Mouse (Mus musculus): Measurements from ENCODE around the gene Rfc2. TPM values are rescaled to one million over a fixed set of nuclear protein-coding genes. Genes with fewer than 3 reads are reported as not detected.

Gene Rfc2
- polyA plus RNA-seq, 1 experiment from 2014 or later: 224 TPM

GRCm38 (mm10) chr5:134572508-134573214 lies 8.5 kb upstream of the Rfc2 start:
- H3K4me3 ChIP-seq (ENCODE audit: low read length): peak overlapping the region; percentile 63
- H3K27ac ChIP-seq (ENCODE audit: low read length): peak overlapping the region; percentile 76
- H3K9me3 ChIP-seq (replicated peaks; ENCODE audit: control insufficient read depth, low read length): peaks cover 3% of the 10 kb centered on the region; the same call in 1 of the 2 replicates
- H3K4me1 ChIP-seq (ENCODE audit: control insufficient read depth, insufficient read depth, low read length): peaks cover 9% of the 10 kb centered on the region
- H3K4me2 ChIP-seq (ENCODE audit: low read depth, low read length): peak overlapping the region; percentile 65
- 32% methylated on average over 10 of the region's 10 CpGs for WGBS
- H3K36me3 ChIP-seq (ENCODE audit: control insufficient read depth, insufficient read depth): no peaks in the 10 kb centered on the region
- H3K27me3 ChIP-seq (ENCODE audit: control insufficient read depth, insufficient read depth, low read length): no peaks in the 10 kb centered on the region
- H3K9ac ChIP-seq (ENCODE audit: low read length): peak overlapping the region; percentile 63
- no peak for ATAC-seq (replicated peaks; ENCODE audit: extremely low read depth, insufficient read depth, low FRiP score)

GRCm38 (mm10) chr5:134575833-134576232 lies 5.3 kb upstream of the Rfc2 start:
- WGBS: 89% methylated on average over 5 of the region's 5 CpGs
- Histone ChIP-seq H3K4me1 (ENCODE audit: control insufficient read depth, insufficient read depth, low read length) (peaks cover 6% of the 10 kb centered on the region), H3K4me2 (ENCODE audit: low read depth, low read length) (no peak overlapping the region), H3K27me3 (ENCODE audit: control insufficient read depth, insufficient read depth, low read length) (no peaks in the 10 kb centered on the region), H3K9ac (ENCODE audit: low read length) (no peak overlapping the region), H3K36me3 (ENCODE audit: control insufficient read depth, insufficient read depth) (no peaks in the 10 kb centered on the region), H3K9me3 (replicated peaks; ENCODE audit: control insufficient read depth, low read length) (peaks cover 2% of the 10 kb centered on the region; the same call in 1 of the 2 replicates), H3K4me3 (ENCODE audit: low read length) (no peak overlapping the region), H3K27ac (ENCODE audit: low read length) (no peak overlapping the region)
- ATAC-seq (replicated peaks; ENCODE audit: extremely low read depth, insufficient read depth, low FRiP score): no peak

GRCm38 (mm10) chr5:134576517-134577220 lies 4.5 kb upstream of the Rfc2 start:
- H3K9me3 ChIP-seq (replicated peaks; ENCODE audit: control insufficient read depth, low read length): no peaks in the 10 kb centered on the region
- no peak overlapping the region for H3K4me2 ChIP-seq (ENCODE audit: low read depth, low read length)
- H3K9ac ChIP-seq (ENCODE audit: low read length): no peak overlapping the region
- no peaks in the 10 kb centered on the region for H3K27me3 ChIP-seq (ENCODE audit: control insufficient read depth, insufficient read depth, low read length)
- no peak for ATAC-seq (replicated peaks; ENCODE audit: extremely low read depth, insufficient read depth, low FRiP score)
- H3K4me1 ChIP-seq (ENCODE audit: control insufficient read depth, insufficient read depth, low read length): peaks cover 3% of the 10 kb centered on the region; the same call in 1 of the 2 replicates
- WGBS: 73% methylated on average over 14 of the region's 14 CpGs
- H3K4me3 ChIP-seq (ENCODE audit: low read length): no peak overlapping the region
- no peaks in the 10 kb centered on the region for H3K36me3 ChIP-seq (ENCODE audit: control insufficient read depth, insufficient read depth)
- no peak overlapping the region for H3K27ac ChIP-seq (ENCODE audit: low read length)

- no peak overlapping the region for H3K4me2 ChIP-seq (ENCODE audit: low read depth, low read length)
- peaks cover 3% of the 10 kb centered on the region; the same call in 1 of the 2 replicates for H3K4me1 ChIP-seq (ENCODE audit: control insufficient read depth, insufficient read depth, low read length)
- no peak overlapping the region for H3K9ac ChIP-seq (ENCODE audit: low read length)
- no peak overlapping the region for H3K4me3 ChIP-seq (ENCODE audit: low read length)
- H3K27me3 ChIP-seq (ENCODE audit: control insufficient read depth, insufficient read depth, low read length): no peaks in the 10 kb centered on the region
- H3K9me3 ChIP-seq (replicated peaks; ENCODE audit: control insufficient read depth, low read length): no peaks in the 10 kb centered on the region
- WGBS: 71% methylated on average over 7 of the region's 7 CpGs
- ATAC-seq (replicated peaks; ENCODE audit: extremely low read depth, insufficient read depth, low FRiP score): no peak
- H3K27ac ChIP-seq (ENCODE audit: low read length): no peak overlapping the region
- no peaks in the 10 kb centered on the region for H3K36me3 ChIP-seq (ENCODE audit: control insufficient read depth, insufficient read depth)
Measured at GRCm38 (mm10) chr5:134577534-134577933, 3.6 kb upstream of the Rfc2 start.

GRCm38 (mm10) chr5:134579135-134579534 lies 2.0 kb upstream of the Rfc2 start:
- 52% methylated on average over 3 of the region's 3 CpGs for WGBS
- Histone ChIP-seq H3K4me2 (ENCODE audit: low read depth, low read length) (no peak overlapping the region), H3K9me3 (replicated peaks; ENCODE audit: control insufficient read depth, low read length) (no peaks in the 10 kb centered on the region), H3K27me3 (ENCODE audit: control insufficient read depth, insufficient read depth, low read length) (no peaks in the 10 kb centered on the region), H3K4me1 (ENCODE audit: control insufficient read depth, insufficient read depth, low read length) (peaks cover 8% of the 10 kb centered on the region; the same call in 1 of the 2 replicates), H3K36me3 (ENCODE audit: control insufficient read depth, insufficient read depth) (no peaks in the 10 kb centered on the region), H3K4me3 (ENCODE audit: low read length) (no peak overlapping the region), H3K27ac (ENCODE audit: low read length) (no peak overlapping the region), H3K9ac (ENCODE audit: low read length) (no peak overlapping the region)
- no peak for ATAC-seq (replicated peaks; ENCODE audit: extremely low read depth, insufficient read depth, low FRiP score)

- Histone ChIP-seq H3K27me3 (ENCODE audit: control insufficient read depth, insufficient read depth, low read length) (no peaks in the 10 kb centered on the region), H3K4me1 (ENCODE audit: control insufficient read depth, insufficient read depth, low read length) (peaks cover 8% of the 10 kb centered on the region; the same call in 1 of the 2 replicates), H3K9ac (ENCODE audit: low read length) (peak overlapping the region; percentile 96), H3K36me3 (ENCODE audit: control insufficient read depth, insufficient read depth) (0 out of 2 replicates have a peak, but pooled peaks cover 3% of the 10 kb centered on the region), H3K4me3 (ENCODE audit: low read length) (peak overlapping the region; percentile 99), H3K9me3 (replicated peaks; ENCODE audit: control insufficient read depth, low read length) (no peaks in the 10 kb centered on the region), H3K4me2 (ENCODE audit: low read depth, low read length) (peak overlapping the region; percentile 94), H3K27ac (ENCODE audit: low read length) (0 out of 2 replicates have a peak overlapping the region, but pooled peaks have one; percentile 37)
- WGBS: 7% methylated on average over 30 of the region's 30 CpGs
- peak; percentile 95 for ATAC-seq (replicated peaks; ENCODE audit: extremely low read depth, insufficient read depth, low FRiP score)
Measured at GRCm38 (mm10) chr5:134582221-134582907, 1.2 kb downstream of the Rfc2 start.

- Histone ChIP-seq H3K27me3 (ENCODE audit: control insufficient read depth, insufficient read depth, low read length) (no peaks in the 10 kb centered on the region), H3K4me1 (ENCODE audit: control insufficient read depth, insufficient read depth, low read length) (peaks cover 8% of the 10 kb centered on the region; the same call in 1 of the 2 replicates), H3K27ac (ENCODE audit: low read length) (0 out of 2 replicates have a peak overlapping the region, but pooled peaks have one; percentile 37), H3K9ac (ENCODE audit: low read length) (peak overlapping the region; percentile 96), H3K4me2 (ENCODE audit: low read depth, low read length) (peak overlapping the region; percentile 94), H3K4me3 (ENCODE audit: low read length) (peak overlapping the region; percentile 99), H3K9me3 (replicated peaks; ENCODE audit: control insufficient read depth, low read length) (no peaks in the 10 kb centered on the region), H3K36me3 (ENCODE audit: control insufficient read depth, insufficient read depth) (0 out of 2 replicates have a peak, but pooled peaks cover 3% of the 10 kb centered on the region)
- WGBS: 29% methylated on average over 15 of the region's 15 CpGs
- ATAC-seq (replicated peaks; ENCODE audit: extremely low read depth, insufficient read depth, low FRiP score): no peak
Measured at GRCm38 (mm10) chr5:134583006-134583883, 2.1 kb downstream of the Rfc2 start.

- H3K27ac ChIP-seq (ENCODE audit: low read length): no peak overlapping the region
- H3K36me3 ChIP-seq (ENCODE audit: control insufficient read depth, insufficient read depth): peaks cover 5% of the 10 kb centered on the region; the same call in 1 of the 2 replicates
- peaks cover 8% of the 10 kb centered on the region; the same call in 1 of the 2 replicates for H3K4me1 ChIP-seq (ENCODE audit: control insufficient read depth, insufficient read depth, low read length)
- H3K4me3 ChIP-seq (ENCODE audit: low read length): no peak overlapping the region
- H3K9me3 ChIP-seq (replicated peaks; ENCODE audit: control insufficient read depth, low read length): no peaks in the 10 kb centered on the region
- H3K4me2 ChIP-seq (ENCODE audit: low read depth, low read length): peak overlapping the region; percentile 94
- WGBS: 68% methylated on average over 3 of the region's 3 CpGs
- H3K27me3 ChIP-seq (ENCODE audit: control insufficient read depth, insufficient read depth, low read length): no peaks in the 10 kb centered on the region
- no peak overlapping the region for H3K9ac ChIP-seq (ENCODE audit: low read length)
- no peak for ATAC-seq (replicated peaks; ENCODE audit: extremely low read depth, insufficient read depth, low FRiP score)
Measured at GRCm38 (mm10) chr5:134583884-134584213, 2.7 kb downstream of the Rfc2 start.
